In the genomic region with DNA sequence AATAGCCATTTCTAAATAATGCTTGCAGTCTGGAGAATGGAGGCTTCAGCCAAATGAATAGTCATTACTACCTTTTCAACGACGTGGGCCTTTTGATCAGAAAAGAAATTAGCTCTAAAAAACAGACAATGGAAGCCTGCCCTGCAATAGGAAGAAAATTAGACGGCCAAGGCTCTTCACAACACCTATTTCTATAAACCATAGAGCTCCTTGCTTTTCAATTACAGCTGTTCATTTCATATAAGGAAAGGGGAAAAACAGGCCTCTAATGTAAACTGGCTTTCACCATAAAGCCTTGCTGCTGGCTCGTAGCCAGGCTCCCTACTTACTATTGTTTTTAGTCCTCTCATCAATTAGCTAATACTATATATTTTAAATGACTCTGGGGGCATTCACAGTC, we compare ENCODE assay signal across 23 mouse cellular contexts. TPM values are rescaled to one million over a fixed set of nuclear protein-coding genes. Genes with fewer than 3 reads are reported as not detected.
DNase-seq lines count a peak whose midpoint lies in the region; ATAC-seq and TF ChIP-seq lines count a peak whose summit lies in the region.
"Had no signal": no experiment of that assay in that cellular context is flagged by ENCODE, and none has a peak within 500 bp of the region (broad histone marks: within the 10 kb centered on the region; RNA-seq: fewer than 3 reads in every experiment).

No protein-coding gene starts in this region.

- no peak overlapping the region for H3K27ac ChIP-seq in forebrain, embryonic 12.5 days
- H3K27ac ChIP-seq in forebrain, embryonic 10.5 days: no peak overlapping the region
- H3K27ac ChIP-seq in midbrain, embryonic 11.5 days (ENCODE audit: low read depth, low read length): no peak overlapping the region
- no peak overlapping the region for H3K27ac ChIP-seq in midbrain, embryonic 14.5 days (replicated peaks; ENCODE audit: low read depth, low read length)

- H3K4me3 ChIP-seq in forebrain, embryonic 12.5 days (replicated peaks): no peak overlapping the region
- H3K4me3 ChIP-seq in forebrain, embryonic 10.5 days: no peak overlapping the region
- no peak overlapping the region for H3K4me3 ChIP-seq in midbrain, embryonic 11.5 days (ENCODE audit: low read depth, low read length)
- H3K4me3 ChIP-seq in midbrain, embryonic 14.5 days (replicated peaks; ENCODE audit: low read depth, low read length): no peak overlapping the region

- no peak for DNase-seq in forebrain, embryonic 10.5 days (ENCODE audit: extremely low spot score, low spot score)
- peak; percentile 83 for DNase-seq in midbrain, embryonic 11.5 days (ENCODE audit: low spot score, missing footprints)
- DNase-seq in midbrain, embryonic 14.5 days: no peak
- DNase-seq in brain, embryonic 14.5 days (ENCODE audit: low read depth): peak; percentile 56
- DNase-seq in lung, postnatal 4 days: no peak
- DNase-seq: adrenal gland, adult 2 months; adrenal gland, adult 8-10 months; adrenal gland, postnatal 10 days; adrenal gland, postnatal 14 days; adrenal gland, postnatal 25 days; adrenal gland, postnatal 36 days; B cell, adult 2 months; cerebellum, adult 11 months; cerebellum, adult 11-12 months; cerebellum, adult 18-20 months; cerebellum, adult 2 months had no signal

- 27% methylated on average over 4 of the region's 4 CpGs for WGBS in forebrain, embryonic 12.5 days
- WGBS in forebrain, embryonic 10.5 days: 23% methylated on average over 4 of the region's 4 CpGs
- WGBS in midbrain, embryonic 11.5 days: 32% methylated on average over 4 of the region's 4 CpGs
- WGBS in midbrain, embryonic 14.5 days: 33% methylated on average over 4 of the region's 4 CpGs

- TF ChIP-seq CTCF in brain, embryonic 14.5 days (IDR thresholded peaks at IDR 0.05; ENCODE audit: borderline replicate concordance, extremely low read depth, insufficient read depth, insufficient read length): no peak

- no peaks in the 10 kb centered on the region for H3K36me3 ChIP-seq in forebrain, embryonic 12.5 days (replicated peaks)
- H3K36me3 ChIP-seq in forebrain, embryonic 10.5 days (replicated peaks): no peaks in the 10 kb centered on the region
- no peaks in the 10 kb centered on the region for H3K36me3 ChIP-seq in midbrain, embryonic 11.5 days (ENCODE audit: control insufficient read depth, insufficient read depth, low read length)
- H3K36me3 ChIP-seq in midbrain, embryonic 14.5 days (ENCODE audit: control insufficient read depth, insufficient read depth, low read length): no peaks in the 10 kb centered on the region
- H3K36me3 ChIP-seq: G1E had no signal

- ATAC-seq in forebrain, embryonic 12.5 days (ENCODE audit: low FRiP score): peak; percentile 13; the same call in 1 of the 2 replicates
- ATAC-seq in midbrain, embryonic 11.5 days (ENCODE audit: low FRiP score): no peak
- no peak for ATAC-seq in midbrain, embryonic 14.5 days (ENCODE audit: low FRiP score, low TSS enrichment)
- ATAC-seq: activated CD4-positive, CD25-positive, alpha-beta regulatory T cell, adult 4 months; CD4-positive, CD25-positive, alpha-beta regulatory T cell, adult 4 months; Patski had no signal

- H3K4me1 ChIP-seq in forebrain, embryonic 12.5 days: peaks cover 16% of the 10 kb centered on the region
- peaks cover 46% of the 10 kb centered on the region for H3K4me1 ChIP-seq in forebrain, embryonic 10.5 days
- H3K4me1 ChIP-seq in midbrain, embryonic 11.5 days (ENCODE audit: control insufficient read depth, insufficient read depth, low read length): peaks cover 9% of the 10 kb centered on the region
- H3K4me1 ChIP-seq in midbrain, embryonic 14.5 days (ENCODE audit: control insufficient read depth, insufficient read depth, low read length): no peaks in the 10 kb centered on the region

- no peak for TF ChIP-seq POLR2A in brain, embryonic 14.5 days (IDR thresholded peaks at IDR 0.05; ENCODE audit: borderline replicate concordance, extremely low read depth, insufficient read depth, insufficient read length, poor library complexity, severe bottlenecking)

- no peak overlapping the region for H3K4me2 ChIP-seq in forebrain, embryonic 12.5 days
- no peak overlapping the region for H3K4me2 ChIP-seq in midbrain, embryonic 11.5 days
- H3K4me2 ChIP-seq in midbrain, embryonic 14.5 days (ENCODE audit: low read length): no peak overlapping the region

- peaks cover 6% of the 10 kb centered on the region for H3K27me3 ChIP-seq in forebrain, embryonic 12.5 days
- H3K27me3 ChIP-seq in forebrain, embryonic 10.5 days (ENCODE audit: poor library complexity, severe bottlenecking): peaks cover 72% of the 10 kb centered on the region
- H3K27me3 ChIP-seq in midbrain, embryonic 11.5 days (ENCODE audit: control insufficient read depth, insufficient read depth, low read length): no peaks in the 10 kb centered on the region
- H3K27me3 ChIP-seq in midbrain, embryonic 14.5 days (ENCODE audit: control insufficient read depth, insufficient read depth, low read length): no peaks in the 10 kb centered on the region
- H3K27me3 ChIP-seq: CH12.LX had no signal

- no peaks in the 10 kb centered on the region for H3K9me3 ChIP-seq in forebrain, embryonic 12.5 days
- no peaks in the 10 kb centered on the region for H3K9me3 ChIP-seq in forebrain, embryonic 10.5 days
- H3K9me3 ChIP-seq in midbrain, embryonic 11.5 days (ENCODE audit: control insufficient read depth, low read length): no peaks in the 10 kb centered on the region
- H3K9me3 ChIP-seq in midbrain, embryonic 14.5 days (ENCODE audit: control insufficient read depth, low read length): no peaks in the 10 kb centered on the region

- H3K9ac ChIP-seq in forebrain, embryonic 12.5 days: no peak overlapping the region
- no peak overlapping the region for H3K9ac ChIP-seq in midbrain, embryonic 11.5 days (ENCODE audit: low read length)
- H3K9ac ChIP-seq in midbrain, embryonic 14.5 days (replicated peaks; ENCODE audit: low read length): no peak overlapping the region

RNA-seq across cellular contexts. Expression of a gene that starts 6.3 kb away (rescaled TPM):
- 8.1 and 9.3 TPM in 2 replicates for polyA plus RNA-seq in forebrain, embryonic 12.5 days (2016; fragmentation: Nextera tagmentation; extraction: Ambion mirVana)
- 4.7 and 5.2 TPM in 2 replicates for polyA plus RNA-seq in forebrain, embryonic 10.5 days (2016; fragmentation: Nextera tagmentation; extraction: Ambion mirVana)
- 8.3 and 11.0 TPM in 2 replicates for polyA plus RNA-seq in midbrain, embryonic 11.5 days (2014; fragmentation: Nextera tagmentation; extraction: Ambion mirVana)
- 2.6 and 2.7 TPM in 2 replicates for polyA plus RNA-seq in midbrain, embryonic 14.5 days (2014; fragmentation: Nextera tagmentation; extraction: Ambion mirVana)
- polyA plus RNA-seq in brain, embryonic 14.5 days (2012; rRNA removed): 24.6 and 40.2 TPM in 2 replicates
- polyA plus RNA-seq: activated CD4-positive, CD25-positive, alpha-beta regulatory T cell, adult 4 months; C2C12; CD4-positive, CD25-positive, alpha-beta regulatory T cell, adult 4 months; G1E; Patski had no signal

Comparison
In these comparisons a context has a peak if more than half of its experiments do, and no peak if none do; other contexts are left out.
1. DNase-seq: peak in midbrain, embryonic 11.5 days (single experiment) and brain, embryonic 14.5 days (single experiment); none in forebrain, embryonic 10.5 days (single experiment), midbrain, embryonic 14.5 days (single experiment) and lung, postnatal 4 days (0 of 2).